Mouse (Mus musculus): ENCODE measurements around the gene Aplf.

DNA sequence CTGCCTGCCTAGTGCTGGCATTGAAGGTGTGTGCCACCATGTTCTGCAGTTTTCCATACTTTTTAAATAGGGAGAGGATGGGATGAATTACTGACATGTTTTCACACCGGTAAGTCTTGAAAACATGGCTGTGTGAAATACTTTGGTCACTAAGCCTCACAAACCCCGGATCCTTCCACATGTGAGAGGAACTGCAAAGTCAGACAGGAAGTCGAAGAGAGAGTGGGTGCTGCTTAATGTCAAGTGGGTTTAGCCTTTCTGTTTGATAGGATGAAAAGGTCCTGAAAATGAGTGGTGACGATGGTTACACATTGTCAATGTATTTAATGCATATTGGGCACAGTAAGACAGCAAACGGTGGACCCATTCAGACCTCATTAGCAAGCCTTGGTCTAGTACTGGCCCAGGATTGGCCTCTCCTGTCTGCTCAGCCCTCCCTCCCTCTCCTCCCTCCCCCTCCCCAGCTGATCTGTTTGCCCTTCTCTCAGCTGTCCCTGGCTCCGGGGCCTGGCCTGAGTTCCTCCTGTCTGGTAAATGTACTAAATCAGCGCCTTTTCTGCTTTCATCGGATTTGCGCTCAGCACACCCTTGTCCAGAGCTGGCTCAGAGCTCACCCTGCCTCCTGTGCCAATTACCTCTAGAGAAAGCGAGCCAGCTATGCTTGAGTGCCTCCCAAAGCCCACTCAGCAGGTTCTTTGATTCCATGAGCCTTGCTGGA lies 74.7 kb downstream of the Aplf start:
- TF ChIP-seq CTCF (IDR thresholded peaks at IDR 0.05; ENCODE audit: low read depth, low read length) (no peak), POLR2A (IDR thresholded peaks at IDR 0.05; ENCODE audit: extremely low read depth, insufficient read depth, low read length) (no peak)
